Mouse (Mus musculus) CH12.LX (cell line): ENCODE measurements around the gene Ypel2. TPM values are rescaled to one million over a fixed set of nuclear protein-coding genes. Genes with fewer than 3 reads are reported as not detected.

Source experiments
- DNase-seq: peaks from one replicate; pipeline ENCODE4 v3.0.0-alpha.2; 2013; ENCODE audit errors: extremely low read depth
- H3K27ac ChIP-seq: 2 replicates; pipeline ENCODE4 v1.5.1; 2012; ENCODE audit warnings: low read depth, mild to moderate bottlenecking, control low read depth, moderate library complexity; ENCODE audit not compliant: insufficient read depth
- H3K27me3 ChIP-seq: replicated peaks from 2 replicates; pipeline ENCODE3; 2012; ENCODE audit warnings: inconsistent platforms
- H3K36me3 ChIP-seq, 2 experiments: replicated peaks in 1 of 2; 2 replicates each; pipeline versions ENCODE3 to v1.6.1; 2012; ENCODE audit warnings: inconsistent platforms in 1 of 2, low read length in 1 of 2, mild to moderate bottlenecking in 1 of 2, mixed read lengths in 1 of 2, moderate library complexity in 1 of 2; ENCODE audit not compliant: control insufficient read depth in 1 of 2, insufficient read depth in 1 of 2
- H3K4me1 ChIP-seq, 2 experiments: 2 replicates each; pipeline ENCODE4 v1.6.1; 2012; ENCODE audit warnings: inconsistent platforms in 1 of 2, moderate library complexity in 1 of 2; ENCODE audit not compliant: insufficient read depth in 2 of 2, control insufficient read depth in 1 of 2
- H3K4me2 ChIP-seq: 2 replicates; pipeline ENCODE4 v1.6.1; 2012; ENCODE audit warnings: low read depth, mild to moderate bottlenecking, control low read depth; ENCODE audit not compliant: poor library complexity, insufficient read depth, severe bottlenecking
- H3K4me3 ChIP-seq, 3 experiments: fragments of 150-350 bp in 1 of 3; sonication (generic) in 1 of 3; replicated peaks in 1 of 3; 2 replicates each; pipeline versions ENCODE3 to v1.5.1; 2011 to 2012; ENCODE audit warnings: low read depth in 2 of 3, low read length in 2 of 3, mild to moderate bottlenecking in 2 of 3, moderate library complexity in 2 of 3, control low read depth in 1 of 3, improper control_type of control experiment in 1 of 3, inconsistent platforms in 1 of 3, mixed read lengths in 1 of 3; ENCODE audit not compliant: poor library complexity in 1 of 3
- H3K79me2 ChIP-seq: replicated peaks from 2 replicates; pipeline ENCODE4 v1.6.1; 2012; ENCODE audit warnings: mild to moderate bottlenecking, moderate library complexity; ENCODE audit not compliant: control insufficient read depth, poor library complexity, insufficient read depth, severe bottlenecking; ENCODE audit errors: extremely low read depth
- H3K9ac ChIP-seq: 2 replicates; pipeline ENCODE4 v1.6.1; 2012; ENCODE audit warnings: low read depth, mild to moderate bottlenecking, control low read depth, moderate library complexity; ENCODE audit not compliant: insufficient read depth
- H3K9me3 ChIP-seq: replicated peaks from 2 replicates; pipeline ENCODE3; 2012; ENCODE audit warnings: low read length, inconsistent platforms, mixed read lengths
- BHLHE40 ChIP-seq: IDR thresholded peaks from 2 replicates; pipeline ENCODE4 v1.6.1; 2011; ENCODE audit warnings: mild to moderate bottlenecking, low read depth, low read length, improper control_type of control experiment
- CTCF ChIP-seq, 2 experiments: IDR thresholded peaks in 1 of 2; conservative IDR thresholded peaks in 1 of 2; 2 replicates each; pipeline ENCODE4 v1.5.1; 2011 to 2012; ENCODE audit warnings: low read depth in 2 of 2, low read length in 2 of 2, improper control_type of control experiment in 1 of 2, inconsistent platforms in 1 of 2, mild to moderate bottlenecking in 1 of 2, moderate library complexity in 1 of 2
- E2F4 ChIP-seq: IDR thresholded peaks from 2 replicates; pipeline ENCODE4 v1.6.1; 2011; ENCODE audit warnings: low read depth, low read length, improper control_type of control experiment; ENCODE audit not compliant: insufficient replicate concordance
- EP300 ChIP-seq: IDR thresholded peaks from 2 replicates; pipeline ENCODE4 v1.6.1; 2011; ENCODE audit warnings: low read length, improper control_type of control experiment
- ETS1 ChIP-seq: conservative IDR thresholded peaks from 2 replicates; pipeline ENCODE4 v1.6.1; 2012; ENCODE audit warnings: low read depth, mild to moderate bottlenecking, inconsistent platforms, low read length, improper control_type of control experiment, moderate library complexity
- GABPA ChIP-seq: IDR thresholded peaks from 2 replicates; pipeline ENCODE4 v1.6.1; 2012; ENCODE audit warnings: low read depth, low read length, improper control_type of control experiment, inconsistent platforms; ENCODE audit not compliant: insufficient replicate concordance
- HCFC1 ChIP-seq: IDR thresholded peaks from 2 replicates; pipeline ENCODE4 v1.6.1; 2012; ENCODE audit warnings: low read depth, mild to moderate bottlenecking, inconsistent platforms, low read length, improper control_type of control experiment
- IRF4 ChIP-seq: IDR thresholded peaks from 2 replicates; pipeline ENCODE4 v1.6.1; 2014; ENCODE audit warnings: low read depth, mild to moderate bottlenecking, inconsistent platforms, low read length, improper control_type of control experiment
- JUN ChIP-seq: IDR thresholded peaks from 2 replicates; pipeline ENCODE4 v1.6.1; 2011; ENCODE audit warnings: low read depth, mild to moderate bottlenecking, low read length, improper control_type of control experiment, moderate library complexity; ENCODE audit not compliant: insufficient read depth
- JUND ChIP-seq: conservative IDR thresholded peaks from 2 replicates; pipeline ENCODE4 v1.6.1; 2011; ENCODE audit warnings: low read depth, low read length, improper control_type of control experiment
- KAT2A ChIP-seq: IDR thresholded peaks from 2 replicates; pipeline ENCODE4 v1.6.1; 2012; ENCODE audit warnings: low read length, improper control_type of control experiment, inconsistent platforms; ENCODE audit not compliant: insufficient replicate concordance
- MAFK ChIP-seq: IDR thresholded peaks from 2 replicates; pipeline ENCODE4 v1.6.1; 2011; ENCODE audit warnings: low read length, improper control_type of control experiment; ENCODE audit not compliant: insufficient replicate concordance
- MAX ChIP-seq: IDR thresholded peaks from 2 replicates; pipeline ENCODE4 v1.6.1; 2011; ENCODE audit warnings: low read length, improper control_type of control experiment
- MAZ ChIP-seq: IDR thresholded peaks from 2 replicates; pipeline ENCODE4 v1.6.1; 2012; ENCODE audit warnings: low read depth, mild to moderate bottlenecking, inconsistent platforms, low read length, improper control_type of control experiment, moderate library complexity
- MEF2A ChIP-seq: IDR thresholded peaks from 2 replicates; pipeline ENCODE4 v1.6.1; 2014; ENCODE audit warnings: low read depth, mild to moderate bottlenecking, inconsistent platforms, low read length, improper control_type of control experiment, borderline replicate concordance
- MXI1 ChIP-seq: IDR thresholded peaks from 2 replicates; pipeline ENCODE4 v1.6.1; 2011; ENCODE audit warnings: mild to moderate bottlenecking, low read depth, low read length, improper control_type of control experiment
- MYC ChIP-seq: IDR thresholded peaks from 2 replicates; pipeline ENCODE4 v1.6.1; 2011; ENCODE audit warnings: low read depth, mild to moderate bottlenecking, improper control_type of control experiment, low read length
- NRF1 ChIP-seq: IDR thresholded peaks from 2 replicates; pipeline ENCODE4 v1.6.1; 2014; ENCODE audit warnings: low read depth, mild to moderate bottlenecking, inconsistent platforms, low read length, improper control_type of control experiment, moderate library complexity
- PAX5 ChIP-seq: IDR thresholded peaks from 2 replicates; pipeline ENCODE4 v1.6.1; 2012; ENCODE audit warnings: low read length, inconsistent platforms, mixed read lengths
- POLR2AphosphoS2 ChIP-seq: IDR thresholded peaks from 2 replicates; pipeline ENCODE4 v1.6.1; 2011; ENCODE audit warnings: low read depth, low read length, improper control_type of control experiment
- RAD21 ChIP-seq: IDR thresholded peaks from 2 replicates; pipeline ENCODE4 v1.6.1; 2011; ENCODE audit warnings: low read depth, mild to moderate bottlenecking, low read length, improper control_type of control experiment, moderate library complexity
- RCOR1 ChIP-seq: conservative IDR thresholded peaks from 2 replicates; pipeline ENCODE4 v1.6.1; 2012; ENCODE audit warnings: low read depth, mild to moderate bottlenecking, inconsistent platforms, low read length, improper control_type of control experiment
- SIN3A ChIP-seq: IDR thresholded peaks from 2 replicates; pipeline ENCODE4 v1.6.1; 2012; ENCODE audit warnings: low read length, improper control_type of control experiment, inconsistent platforms
- SMC3 ChIP-seq: IDR thresholded peaks from 2 replicates; pipeline ENCODE4 v1.6.1; 2011; ENCODE audit warnings: low read depth, low read length, improper control_type of control experiment
- TCF12 ChIP-seq: IDR thresholded peaks from 2 replicates; pipeline ENCODE4 v1.6.1; 2014; ENCODE audit warnings: low read depth, mild to moderate bottlenecking, inconsistent platforms, low read length, improper control_type of control experiment
- UBTF ChIP-seq: IDR thresholded peaks from 2 replicates; pipeline ENCODE4 v1.6.1; 2012; ENCODE audit warnings: low read depth, mild to moderate bottlenecking, inconsistent platforms, low read length, improper control_type of control experiment, moderate library complexity
- USF1 ChIP-seq: IDR thresholded peaks from 2 replicates; pipeline ENCODE4 v1.6.1; 2014; ENCODE audit warnings: low read depth, mild to moderate bottlenecking, inconsistent platforms, low read length, improper control_type of control experiment
- ZKSCAN1 ChIP-seq: IDR thresholded peaks from 2 replicates; pipeline ENCODE4 v1.6.1; 2012; ENCODE audit warnings: low read depth, inconsistent platforms, low read length, improper control_type of control experiment, borderline replicate concordance
- ZMIZ1 ChIP-seq: IDR thresholded peaks from 2 replicates; pipeline ENCODE4 v1.6.1; 2012; ENCODE audit warnings: low read depth, mild to moderate bottlenecking, inconsistent platforms, low read length, improper control_type of control experiment
- ZNF384 ChIP-seq: IDR thresholded peaks from 2 replicates; pipeline ENCODE4 v1.6.1; 2012; ENCODE audit warnings: low read depth, low read length, improper control_type of control experiment, inconsistent platforms
- dilution Hi-C: fragments of 300-500 bp; cut with MboI; formaldehyde crosslinking; loops from 2 replicates; pipeline ENCODE4 v1.14.3; 2020; ENCODE audit warnings: low sequenced_read_pairs; ENCODE audit not compliant: extremely low pct_unique_long_range_greater_than_20kb, extremely low pct_ligation_motif_present
- in situ Hi-C: fragments of 300-500 bp; cut with MboI; formaldehyde crosslinking; loops from 3 replicates; pipeline ENCODE4 v1.14.3; 2019; ENCODE audit warnings: low sequenced_read_pairs, low pct_ligation_motif_present, low pct_unique_long_range_greater_than_20kb, mixed read lengths
- polyA plus RNA-seq: library from polyadenylated mRNA; unstranded; fragments of >175 nt; gene quantifications from 2 replicates; pipeline ENCODE4 v1.2.1, GENCODE M21; 2012; ENCODE audit warnings: low read depth; ENCODE audit not compliant: insufficient read length
- total RNA-seq, 2 experiments: library from RNA; depleted of rRNA; stranded (reverse); fragments of 300-350 nt in 1 of 2; fragments of >200 nt in 1 of 2; gene quantifications; 2 replicates each; pipeline ENCODE4 v1.2.3; 2012 to 2014

The Ypel2 gene
- total and polyA plus RNA-seq, 3 experiments = 0.38 to 0.91 (median 0.59) TPM

GRCm38 (mm10) chr11:86958721-86959675 is 34.5 kb downstream of the Ypel2 start:
- dilution Hi-C loops (no loop called here), in situ Hi-C loops (no loop called here)
- peaks cover 0 to 25% of the 10 kb centered on the region in 2 experiments; a peak in 2 of 4 replicates for H3K4me1 ChIP-seq
- no peaks in the 10 kb centered on the region for H3K36me3 ChIP-seq
- H3K27ac ChIP-seq = no peak overlapping the region
- H3K27me3 ChIP-seq = no peaks in the 10 kb centered on the region
- no peak for TF ChIP-seq EP300
- no peak for TF ChIP-seq MAFK
- TF ChIP-seq ZKSCAN1 = no peak
- TF ChIP-seq MAZ = no peak
- no peak for TF ChIP-seq MXI1
- TF ChIP-seq USF1 = no peak
- no peak for TF ChIP-seq JUND
- no peak for TF ChIP-seq NRF1
- no peak for TF ChIP-seq CTCF (conservative IDR thresholded peaks at IDR 0.05 in 1 of 2, IDR thresholded peaks at IDR 0.05 in 1 of 2; ENCODE audit: low read depth in 2 of 2, low read length in 2 of 2)
- no peak for TF ChIP-seq E2F4
- no peak for TF ChIP-seq UBTF
- no peak for TF ChIP-seq GABPA
- TF ChIP-seq BHLHE40 = no peak
- no peak for TF ChIP-seq ZNF384
- TF ChIP-seq RAD21 = no peak
- TF ChIP-seq SMC3 = no peak
- TF ChIP-seq PAX5 = no peak
- TF ChIP-seq, all 38 proteins: peak for 0
- no peak overlapping the region for H3K9ac ChIP-seq
- H3K4me3 ChIP-seq = no peak overlapping the region
- H3K79me2 ChIP-seq = no peaks in the 10 kb centered on the region
- H3K4me2 ChIP-seq = no peak overlapping the region
- no peaks in the 10 kb centered on the region for H3K9me3 ChIP-seq
- no peak for DNase-seq

GRCm38 (mm10) chr11:86958182-86958581 is 35.3 kb downstream of the Ypel2 start:
- dilution Hi-C loops (no loop called here), in situ Hi-C loops (no loop called here)
- Histone ChIP-seq H3K9ac (no peak overlapping the region), H3K79me2 (no peaks in the 10 kb centered on the region), H3K36me3 (no peaks in the 10 kb centered on the region), H3K27ac (no peak overlapping the region), H3K27me3 (no peaks in the 10 kb centered on the region), H3K4me2 (no peak overlapping the region), H3K4me3 (no peak overlapping the region), H3K9me3 (no peaks in the 10 kb centered on the region), H3K4me1 (peaks cover 0 to 26% of the 10 kb centered on the region in 2 experiments; a peak in 2 of 4 replicates)
- DNase-seq = no peak
- no peak for TF ChIP-seq HCFC1
- TF ChIP-seq BHLHE40 = no peak
- no peak for TF ChIP-seq E2F4
- no peak for TF ChIP-seq KAT2A
- TF ChIP-seq MEF2A = no peak
- no peak for TF ChIP-seq TCF12
- no peak for TF ChIP-seq SIN3A
- no peak for TF ChIP-seq PAX5
- TF ChIP-seq MAX = no peak
- TF ChIP-seq CTCF (conservative IDR thresholded peaks at IDR 0.05 in 1 of 2, IDR thresholded peaks at IDR 0.05 in 1 of 2; ENCODE audit: low read depth in 2 of 2, low read length in 2 of 2) = no peak
- no peak for TF ChIP-seq MAFK
- no peak for TF ChIP-seq ETS1
- TF ChIP-seq SMC3 = no peak
- TF ChIP-seq POLR2AphosphoS2 = no peak
- no peak for TF ChIP-seq IRF4
- TF ChIP-seq MAZ = no peak
- TF ChIP-seq JUN = no peak
- TF ChIP-seq RCOR1 = no peak
- no peak for TF ChIP-seq MYC
- no peak for TF ChIP-seq ZMIZ1
